Mouse (Mus musculus) splenic B cell, adult 2 months (primary cell): ENCODE measurements around the gene Fam209.

Experiments
- DNase-seq: peaks from one replicate; pipeline ENCODE4 v3.0.0-alpha.2; 2011; ENCODE audit warnings: low read depth, low spot score
- H3K27me3 ChIP-seq: 2 replicates; pipeline ENCODE4 v1.6.1; 2012; ENCODE audit warnings: mild to moderate bottlenecking, low read length, moderate library complexity, mixed read lengths; ENCODE audit not compliant: control insufficient read depth, poor library complexity, insufficient read depth, severe bottlenecking
- H3K36me3 ChIP-seq: 2 replicates; pipeline ENCODE4 v1.6.1; 2012; ENCODE audit warnings: mild to moderate bottlenecking, low read length, moderate library complexity, mixed read lengths; ENCODE audit not compliant: control insufficient read depth, poor library complexity, insufficient read depth, severe bottlenecking

Gene Fam209

GRCm38 (mm10) chr2:172462813-172463212, 9.5 kb upstream of the Fam209 start:
- peaks cover 4% of the 10 kb centered on the region; the same call in 1 of the 2 replicates for H3K36me3 ChIP-seq
- no peaks in the 10 kb centered on the region for H3K27me3 ChIP-seq
- DNase-seq, result no peak

- Histone ChIP-seq H3K36me3 (peaks cover 7% of the 10 kb centered on the region; the same call in 1 of the 2 replicates), H3K27me3 (no peaks in the 10 kb centered on the region)
- DNase-seq, result no peak
Observed at GRCm38 (mm10) chr2:172466427-172467132, 5.7 kb upstream of the Fam209 start.

- peaks cover 7% of the 10 kb centered on the region; the same call in 1 of the 2 replicates for H3K36me3 ChIP-seq
- DNase-seq, result no peak
- no peaks in the 10 kb centered on the region for H3K27me3 ChIP-seq
Observed at GRCm38 (mm10) chr2:172467206-172467605, 5.1 kb upstream of the Fam209 start.

- no peaks in the 10 kb centered on the region for H3K27me3 ChIP-seq
- DNase-seq, result no peak
- H3K36me3 ChIP-seq, result peaks cover 7% of the 10 kb centered on the region; the same call in 1 of the 2 replicates
Observed at GRCm38 (mm10) chr2:172468346-172468819, 3.9 kb upstream of the Fam209 start.

GRCm38 (mm10) chr2:172473591-172473990, 1.3 kb downstream of the Fam209 start:
- no peak for DNase-seq

GRCm38 (mm10) chr2:172474970-172475369, 2.6 kb downstream of the Fam209 start:
- peak; percentile 63 for DNase-seq
- H3K27me3 ChIP-seq, result no peaks in the 10 kb centered on the region
- H3K36me3 ChIP-seq, result 0 out of 2 replicates have a peak, but pooled peaks cover under 1% of the 10 kb centered on the region

More at GRCm38 (mm10) chr2:172473591-172473990, 1.3 kb downstream of the Fam209 start:
- H3K27me3 ChIP-seq, result no peaks in the 10 kb centered on the region
- 0 out of 2 replicates have a peak, but pooled peaks cover 4% of the 10 kb centered on the region for H3K36me3 ChIP-seq

GRCm38 (mm10) chr2:172476707-172477260, 4.5 kb downstream of the Fam209 start:
- H3K36me3 ChIP-seq, result no peaks in the 10 kb centered on the region
- DNase-seq, result peak; percentile 18
- no peaks in the 10 kb centered on the region for H3K27me3 ChIP-seq

GRCm38 (mm10) chr2:172477350-172477749, 5.0 kb downstream of the Fam209 start:
- DNase-seq, result no peak
- H3K36me3 ChIP-seq, result no peaks in the 10 kb centered on the region
- H3K27me3 ChIP-seq, result no peaks in the 10 kb centered on the region

- H3K36me3 ChIP-seq, result no peaks in the 10 kb centered on the region
- peak; percentile 66 for DNase-seq
- no peaks in the 10 kb centered on the region for H3K27me3 ChIP-seq
Observed at GRCm38 (mm10) chr2:172477860-172478259, 5.5 kb downstream of the Fam209 start.

- no peaks in the 10 kb centered on the region for H3K27me3 ChIP-seq
- DNase-seq, result no peak
- no peaks in the 10 kb centered on the region for H3K36me3 ChIP-seq
Observed at GRCm38 (mm10) chr2:172480296-172480695, 8.0 kb downstream of the Fam209 start.

GRCm38 (mm10) chr2:172481654-172482385, 9.5 kb downstream of the Fam209 start:
- no peaks in the 10 kb centered on the region for H3K36me3 ChIP-seq
- no peaks in the 10 kb centered on the region for H3K27me3 ChIP-seq
- DNase-seq, result no peak

- Histone ChIP-seq H3K27me3 (no peaks in the 10 kb centered on the region), H3K36me3 (no peaks in the 10 kb centered on the region)
- DNase-seq, result no peak
Observed at GRCm38 (mm10) chr2:172483766-172484413, 11.6 kb downstream of the Fam209 start.

GRCm38 (mm10) chr2:172484696-172485370, 12.5 kb downstream of the Fam209 start:
- H3K27me3 ChIP-seq, result no peaks in the 10 kb centered on the region

GRCm38 (mm10) chr2:172496736-172497345, 24.5 kb downstream of the Fam209 start:
- DNase-seq, result no peak
- Histone ChIP-seq H3K27me3 (no peaks in the 10 kb centered on the region), H3K36me3 (no peaks in the 10 kb centered on the region)

More at GRCm38 (mm10) chr2:172484696-172485370, 12.5 kb downstream of the Fam209 start:
- no peak for DNase-seq
- no peaks in the 10 kb centered on the region for H3K36me3 ChIP-seq
